Mouse (Mus musculus) hindbrain, embryonic 15.5 days (tissue): ENCODE measurements around the gene Serpinh1. TPM values are rescaled to one million over a fixed set of nuclear protein-coding genes. Genes with fewer than 3 reads are reported as not detected.

Experiments
- ATAC-seq: fragments of 200-750 bp; cut with Nextera tagmentation; 2 replicates; pipeline ENCODE4 v1.8.0; 2017; ENCODE audit warnings: low read depth, moderate number of reproducible peaks, moderate TSS enrichment; ENCODE audit not compliant: low FRiP score
- H3K27ac ChIP-seq: fragments of 300-500 bp; sonication (generic); replicated peaks from 2 replicates; pipeline ENCODE4 v1.5.1; 2015; ENCODE audit warnings: mild to moderate bottlenecking, inconsistent platforms
- H3K27me3 ChIP-seq: fragments of 300-500 bp; sonication (generic); 2 replicates; pipeline ENCODE4 v1.6.1; 2015; ENCODE audit warnings: control low read depth, inconsistent platforms
- H3K36me3 ChIP-seq: fragments of 300-500 bp; sonication (generic); 2 replicates; pipeline ENCODE4 v1.6.1; 2015; ENCODE audit warnings: control low read depth, inconsistent platforms
- H3K4me1 ChIP-seq: fragments of 300-500 bp; sonication (generic); replicated peaks from 2 replicates; pipeline ENCODE4 v1.6.1; 2015; ENCODE audit warnings: control low read depth, inconsistent platforms
- H3K4me2 ChIP-seq: fragments of 300-500 bp; sonication (generic); 2 replicates; pipeline ENCODE4 v1.6.1; 2015; ENCODE audit warnings: moderate library complexity, mild to moderate bottlenecking, inconsistent platforms
- H3K4me3 ChIP-seq: fragments of 300-500 bp; sonication (generic); 2 replicates; pipeline ENCODE4 v1.5.1; 2015; ENCODE audit warnings: mild to moderate bottlenecking, inconsistent platforms
- H3K9ac ChIP-seq: fragments of 300-500 bp; sonication (generic); 2 replicates; pipeline ENCODE4 v1.6.1; 2015; ENCODE audit warnings: inconsistent platforms
- H3K9me3 ChIP-seq: fragments of 300-500 bp; sonication (generic); 2 replicates; pipeline ENCODE4 v1.6.1; 2016; ENCODE audit warnings: control low read depth, inconsistent platforms
- WGBS: fragments of 180-500 bp; shearing (Covaris S2); methylation state at CpG from one replicate; pipeline ENCODE4 v1.1.7; 2015; 5-methylcytosine and 5-hydroxymethylcytosine counted together
- polyA plus RNA-seq: library from polyadenylated mRNA; unstranded; fragments of >200 nt; fragmentation: Nextera tagmentation; extraction: Ambion mirVana; gene quantifications from 2 replicates; pipeline ENCODE4 v1.2.1, GENCODE M21; 2015

Gene Serpinh1
- polyA plus RNA-seq, 1 experiment from 2014 or later: 286 TPM

DNA sequence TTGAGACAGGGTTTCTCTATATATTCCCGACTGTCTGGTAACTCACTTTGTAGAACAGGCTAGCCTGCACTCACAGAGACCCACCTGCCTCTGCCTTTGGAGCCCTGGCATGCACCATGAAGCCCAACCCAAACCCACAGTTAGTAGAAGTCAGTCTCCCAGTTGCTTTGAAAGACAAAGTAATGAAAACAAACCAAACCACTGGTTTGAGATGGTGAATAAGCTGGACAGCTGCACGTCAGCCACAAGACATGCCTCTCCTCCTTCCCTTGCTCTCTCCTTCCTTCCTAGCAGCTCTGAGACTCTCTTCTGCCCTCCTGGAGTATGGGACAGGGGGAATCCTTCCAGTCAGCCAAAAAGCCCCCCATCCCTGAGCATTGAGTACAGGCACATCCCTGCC lies 9.1 kb upstream of the Serpinh1 start:
- no peak for ATAC-seq

GRCm38 (mm10) chr7:99360803-99361414 lies 7.9 kb upstream of the Serpinh1 start:
- Histone ChIP-seq H3K27ac (peak overlapping the region; percentile 96), H3K4me1 (peaks cover 45% of the 10 kb centered on the region), H3K9ac (peak overlapping the region; percentile 36; the same call in 1 of the 2 replicates), H3K27me3 (no peaks in the 10 kb centered on the region), H3K4me2 (peak overlapping the region; percentile 32), H3K4me3 (no peak overlapping the region), H3K9me3 (no peaks in the 10 kb centered on the region), H3K36me3 (no peaks in the 10 kb centered on the region)
- WGBS: 17% methylated on average over 8 of the region's 8 CpGs
- ATAC-seq: no peak

More for the DNA sequence above, 9.1 kb upstream of the Serpinh1 start:
- no peak overlapping the region for H3K4me3 ChIP-seq
- no peak overlapping the region for H3K27ac ChIP-seq
- no peaks in the 10 kb centered on the region for H3K9me3 ChIP-seq
- 91% methylated on average over 2 of the region's 2 CpGs for WGBS
- peaks cover 33% of the 10 kb centered on the region for H3K4me1 ChIP-seq
- H3K9ac ChIP-seq: no peak overlapping the region
- no peak overlapping the region for H3K4me2 ChIP-seq
- no peaks in the 10 kb centered on the region for H3K27me3 ChIP-seq
- no peaks in the 10 kb centered on the region for H3K36me3 ChIP-seq

GRCm38 (mm10) chr7:99360021-99360802 lies 7.2 kb upstream of the Serpinh1 start:
- Histone ChIP-seq H3K4me2 (peak overlapping the region; percentile 32), H3K4me1 (peaks cover 52% of the 10 kb centered on the region), H3K4me3 (no peak overlapping the region), H3K27me3 (no peaks in the 10 kb centered on the region), H3K9me3 (no peaks in the 10 kb centered on the region), H3K9ac (peak overlapping the region; percentile 36), H3K36me3 (no peaks in the 10 kb centered on the region), H3K27ac (peak overlapping the region; percentile 96)
- peak; percentile 97 for ATAC-seq
- WGBS: 5% methylated on average over 10 of the region's 10 CpGs

- Histone ChIP-seq H3K27ac (no peak overlapping the region), H3K4me1 (peaks cover 47% of the 10 kb centered on the region), H3K9ac (no peak overlapping the region), H3K9me3 (no peaks in the 10 kb centered on the region), H3K4me2 (no peak overlapping the region), H3K36me3 (no peaks in the 10 kb centered on the region), H3K27me3 (no peaks in the 10 kb centered on the region), H3K4me3 (no peak overlapping the region)
- WGBS: 90% methylated on average over 8 of the region's 8 CpGs
- ATAC-seq: no peak
These were observed 5.3 kb upstream of the Serpinh1 start for GRCm38 (mm10) chr7:99358371-99358770.

- no peaks in the 10 kb centered on the region for H3K9me3 ChIP-seq
- no peak overlapping the region for H3K4me2 ChIP-seq
- no peak overlapping the region for H3K27ac ChIP-seq
- no peak overlapping the region for H3K4me3 ChIP-seq
- WGBS: 46% methylated on average over 7 of the region's 7 CpGs
- no peak overlapping the region for H3K9ac ChIP-seq
- peaks cover 59% of the 10 kb centered on the region for H3K4me1 ChIP-seq
- ATAC-seq: no peak
- H3K36me3 ChIP-seq: no peaks in the 10 kb centered on the region
- no peaks in the 10 kb centered on the region for H3K27me3 ChIP-seq
These were observed 4.2 kb upstream of the Serpinh1 start for GRCm38 (mm10) chr7:99357201-99357600.

- H3K4me2 ChIP-seq: peak overlapping the region; percentile 37; the same call in 1 of the 2 replicates
- no peaks in the 10 kb centered on the region for H3K27me3 ChIP-seq
- peak overlapping the region; percentile 77 for H3K27ac ChIP-seq
- ATAC-seq: no peak
- H3K9me3 ChIP-seq: no peaks in the 10 kb centered on the region
- no peaks in the 10 kb centered on the region for H3K36me3 ChIP-seq
- H3K4me3 ChIP-seq: no peak overlapping the region
- H3K9ac ChIP-seq: peak overlapping the region; percentile 31; the same call in 1 of the 2 replicates
- WGBS: 33% methylated on average over 9 of the region's 9 CpGs
- peaks cover 66% of the 10 kb centered on the region for H3K4me1 ChIP-seq
These were observed 3.3 kb upstream of the Serpinh1 start for GRCm38 (mm10) chr7:99356244-99356930.

GRCm38 (mm10) chr7:99355731-99356131 lies 2.7 kb upstream of the Serpinh1 start:
- Histone ChIP-seq H3K4me1 (peaks cover 66% of the 10 kb centered on the region), H3K27me3 (no peaks in the 10 kb centered on the region), H3K9ac (peak overlapping the region; percentile 31; the same call in 1 of the 2 replicates), H3K36me3 (no peaks in the 10 kb centered on the region), H3K27ac (peak overlapping the region; percentile 77), H3K4me3 (no peak overlapping the region), H3K9me3 (no peaks in the 10 kb centered on the region), H3K4me2 (peak overlapping the region; percentile 37)
- ATAC-seq: 0 out of 2 replicates have a peak, but pooled peaks have one; percentile 8
- 10% methylated on average over 7 of the region's 7 CpGs for WGBS

GRCm38 (mm10) chr7:99351802-99352517 lies 1.1 kb downstream of the Serpinh1 start:
- H3K9ac ChIP-seq: peak overlapping the region; percentile 48
- 7% methylated on average over 18 of the region's 18 CpGs for WGBS
- peak; percentile 25; the same call in 1 of the 2 replicates for ATAC-seq

DNA sequence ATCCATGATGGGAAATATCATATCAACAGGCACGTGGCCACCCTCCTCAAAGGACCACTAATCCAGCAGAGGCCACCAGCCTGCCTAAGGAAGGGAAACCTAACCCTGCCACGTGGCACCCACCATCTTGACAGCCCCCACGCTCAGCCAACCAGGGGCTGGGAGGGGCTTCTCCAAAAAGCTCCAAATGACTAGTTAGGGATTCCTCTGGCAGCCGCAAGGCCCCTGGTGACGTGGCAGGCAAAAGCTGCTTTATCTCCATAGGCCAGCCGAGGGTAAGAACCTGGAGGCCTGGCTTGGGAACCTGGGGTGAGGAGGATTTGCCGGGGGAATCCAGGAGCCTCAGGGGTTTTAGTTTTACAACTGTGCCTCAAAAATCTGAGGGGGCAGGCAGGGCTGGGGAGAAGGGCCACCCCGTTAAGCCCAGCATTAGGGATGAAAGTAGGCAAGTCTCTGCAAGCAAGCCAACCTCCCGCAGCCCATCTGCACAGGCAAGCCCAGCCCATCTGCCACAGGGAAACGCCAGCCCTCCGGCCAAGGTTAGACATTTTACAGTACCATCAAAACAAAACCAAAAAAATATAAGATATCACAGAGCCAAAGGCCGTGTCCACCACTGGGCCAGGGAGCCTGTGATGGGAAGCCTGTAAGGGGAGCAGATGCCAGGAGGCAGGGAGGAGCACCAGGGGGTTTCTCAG lies 1.8 kb downstream of the Serpinh1 start:
- 9% methylated on average over 12 of the region's 12 CpGs for WGBS
- H3K4me2 ChIP-seq: peak overlapping the region; percentile 58
- no peak for ATAC-seq
- H3K9me3 ChIP-seq: no peaks in the 10 kb centered on the region
- peak overlapping the region; percentile 37 for H3K4me3 ChIP-seq
- peak overlapping the region; percentile 48 for H3K9ac ChIP-seq
- H3K4me1 ChIP-seq: peaks cover 50% of the 10 kb centered on the region
- H3K27me3 ChIP-seq: no peaks in the 10 kb centered on the region
- peak overlapping the region; percentile 71 for H3K27ac ChIP-seq
- H3K36me3 ChIP-seq: no peaks in the 10 kb centered on the region; the same call in 1 of the 2 replicates

More at GRCm38 (mm10) chr7:99351802-99352517, 1.1 kb downstream of the Serpinh1 start:
- peak overlapping the region; percentile 71 for H3K27ac ChIP-seq
- peak overlapping the region; percentile 58 for H3K4me2 ChIP-seq
- no peaks in the 10 kb centered on the region for H3K27me3 ChIP-seq
- peak overlapping the region; percentile 37 for H3K4me3 ChIP-seq
- no peaks in the 10 kb centered on the region for H3K9me3 ChIP-seq
- no peaks in the 10 kb centered on the region for H3K36me3 ChIP-seq
- H3K4me1 ChIP-seq: peaks cover 57% of the 10 kb centered on the region

- Histone ChIP-seq H3K4me1 (peaks cover 38% of the 10 kb centered on the region), H3K27ac (no peak overlapping the region), H3K9ac (no peak overlapping the region; the same call in 1 of the 2 replicates), H3K27me3 (no peaks in the 10 kb centered on the region), H3K36me3 (no peaks in the 10 kb centered on the region; the same call in 1 of the 2 replicates), H3K4me2 (peak overlapping the region; percentile 58), H3K9me3 (no peaks in the 10 kb centered on the region), H3K4me3 (0 out of 2 replicates have a peak overlapping the region, but pooled peaks have one; percentile 37)
- 71% methylated on average over 9 of the region's 9 CpGs for WGBS
- ATAC-seq: no peak
These were observed 3.0 kb downstream of the Serpinh1 start for GRCm38 (mm10) chr7:99349782-99350720.
